Mouse (Mus musculus): ENCODE measurements at regions not wholly inside any gene's neighbourhood (a gene's known extent, or its start where the extent isn't known, plus 50 kb on each side); places are given as distances from the start of the nearest gene placed in this dataset.

DNA sequence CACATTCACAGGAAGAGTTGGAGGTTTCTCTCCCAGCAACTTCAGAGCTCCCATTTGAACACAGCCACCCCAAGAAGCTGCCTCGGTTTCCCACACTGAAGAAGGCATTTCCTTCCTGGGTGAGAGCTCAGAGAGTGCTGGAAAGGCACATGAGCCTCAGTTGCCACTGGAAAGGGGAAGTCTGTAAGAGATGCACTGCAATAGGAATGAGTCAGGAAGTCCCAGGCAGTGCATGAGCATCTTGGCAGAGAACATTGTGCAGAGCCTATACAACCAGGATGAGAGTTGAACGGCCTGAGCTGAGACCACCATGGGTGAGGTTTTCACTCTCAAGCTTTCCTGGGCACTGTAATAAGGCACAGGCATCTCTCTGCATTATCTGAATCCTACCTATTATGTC, 244.4 kb downstream of the Irs2 start:
- no peak overlapping the region for H3K4me3 ChIP-seq (ENCODE audit: low read depth, low read length)
- H3K4me1 ChIP-seq (ENCODE audit: control insufficient read depth, insufficient read depth, low read length): peaks cover 19% of the 10 kb centered on the region
- no peak overlapping the region for H3K9ac ChIP-seq (ENCODE audit: low read depth, low read length)
- no peak overlapping the region for H3K4me2 ChIP-seq (ENCODE audit: low read depth, low read length)
- H3K27ac ChIP-seq (replicated peaks; ENCODE audit: low read depth, low read length): no peak overlapping the region
- DNase-seq (ENCODE audit: low spot score): no peak
- ATAC-seq (ENCODE audit: low read depth): no peak
- H3K9me3 ChIP-seq (ENCODE audit: control insufficient read depth, low read length): no peaks in the 10 kb centered on the region
- WGBS: 82% methylated on average over 2 of the region's 2 CpGs
- no peaks in the 10 kb centered on the region for H3K36me3 ChIP-seq (ENCODE audit: control insufficient read depth, insufficient read depth, low read length)
- no peaks in the 10 kb centered on the region for H3K27me3 ChIP-seq (replicated peaks; ENCODE audit: control insufficient read depth, insufficient read depth, low read length)

DNA sequence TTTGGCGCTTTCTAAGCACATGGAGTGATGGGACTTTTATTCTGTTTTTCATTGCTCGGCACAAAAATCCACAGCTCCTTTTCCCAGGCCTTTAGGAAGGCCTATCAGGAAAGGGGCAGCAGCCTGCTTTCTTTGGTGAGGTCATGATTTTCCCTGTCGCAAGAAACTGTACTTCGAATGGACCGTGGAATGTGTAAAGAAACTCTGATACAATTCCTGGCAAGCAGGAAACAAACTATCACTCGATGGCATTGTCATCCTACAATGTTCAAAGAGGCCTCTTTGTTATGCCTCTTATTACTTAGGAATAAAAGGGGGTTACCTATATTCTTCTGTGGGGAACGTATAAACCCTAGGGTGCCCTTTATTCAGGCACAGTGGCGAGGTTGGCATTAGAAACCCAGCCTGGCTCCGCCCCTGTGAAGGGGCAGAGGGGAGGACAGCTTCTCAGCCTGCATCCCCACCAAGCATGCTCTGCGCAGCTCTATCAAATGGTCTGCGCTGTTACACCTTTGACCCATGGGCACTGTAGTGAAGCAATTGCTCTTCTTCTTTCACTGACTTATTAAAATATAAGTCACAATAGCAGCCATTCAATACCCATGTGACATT, 246.5 kb downstream of the Irs2 start:
- DNase-seq (ENCODE audit: low spot score): no peak
- 46% methylated on average over 11 of the region's 11 CpGs for WGBS
- Histone ChIP-seq H3K4me1 (ENCODE audit: control insufficient read depth, insufficient read depth, low read length) (peaks cover 19% of the 10 kb centered on the region), H3K27ac (replicated peaks; ENCODE audit: low read depth, low read length) (no peak overlapping the region), H3K27me3 (replicated peaks; ENCODE audit: control insufficient read depth, insufficient read depth, low read length) (no peaks in the 10 kb centered on the region), H3K9ac (ENCODE audit: low read depth, low read length) (no peak overlapping the region), H3K9me3 (ENCODE audit: control insufficient read depth, low read length) (no peaks in the 10 kb centered on the region), H3K4me3 (ENCODE audit: low read depth, low read length) (no peak overlapping the region), H3K4me2 (ENCODE audit: low read depth, low read length) (no peak overlapping the region), H3K36me3 (ENCODE audit: control insufficient read depth, insufficient read depth, low read length) (no peaks in the 10 kb centered on the region)
- ATAC-seq (ENCODE audit: low read depth): no peak

- Histone ChIP-seq H3K4me3 (ENCODE audit: low read depth, low read length) (no peak overlapping the region), H3K4me1 (ENCODE audit: control insufficient read depth, insufficient read depth, low read length) (peaks cover 19% of the 10 kb centered on the region), H3K27ac (replicated peaks; ENCODE audit: low read depth, low read length) (peak overlapping the region; percentile 80), H3K4me2 (ENCODE audit: low read depth, low read length) (peak overlapping the region; percentile 35), H3K9me3 (ENCODE audit: control insufficient read depth, low read length) (no peaks in the 10 kb centered on the region), H3K9ac (ENCODE audit: low read depth, low read length) (peak overlapping the region; percentile 50), H3K27me3 (replicated peaks; ENCODE audit: control insufficient read depth, insufficient read depth, low read length) (no peaks in the 10 kb centered on the region), H3K36me3 (ENCODE audit: control insufficient read depth, insufficient read depth, low read length) (no peaks in the 10 kb centered on the region)
- 7% methylated on average over 17 of the region's 17 CpGs for WGBS
- DNase-seq (ENCODE audit: low spot score) (peak; percentile 85), ATAC-seq (ENCODE audit: low read depth) (peak; percentile 89)
These were observed 247.2 kb downstream of the Irs2 start for GRCm38 (mm10) chr8:10760851-10761693.

GRCm38 (mm10) chr8:10760231-10760630, 248.0 kb downstream of the Irs2 start:
- no peaks in the 10 kb centered on the region for H3K9me3 ChIP-seq (ENCODE audit: control insufficient read depth, low read length)
- H3K4me1 ChIP-seq (ENCODE audit: control insufficient read depth, insufficient read depth, low read length): peaks cover 19% of the 10 kb centered on the region
- no peaks in the 10 kb centered on the region for H3K36me3 ChIP-seq (ENCODE audit: control insufficient read depth, insufficient read depth, low read length)
- 39% methylated on average over 6 of the region's 6 CpGs for WGBS
- no peak overlapping the region for H3K9ac ChIP-seq (ENCODE audit: low read depth, low read length)
- H3K4me3 ChIP-seq (ENCODE audit: low read depth, low read length): no peak overlapping the region
- peak; percentile 48 for DNase-seq (ENCODE audit: low spot score)
- peak overlapping the region; percentile 80 for H3K27ac ChIP-seq (replicated peaks; ENCODE audit: low read depth, low read length)
- no peak for ATAC-seq (ENCODE audit: low read depth)
- peak overlapping the region; percentile 35; the same call in 1 of the 2 replicates for H3K4me2 ChIP-seq (ENCODE audit: low read depth, low read length)
- H3K27me3 ChIP-seq (replicated peaks; ENCODE audit: control insufficient read depth, insufficient read depth, low read length): no peaks in the 10 kb centered on the region

DNA sequence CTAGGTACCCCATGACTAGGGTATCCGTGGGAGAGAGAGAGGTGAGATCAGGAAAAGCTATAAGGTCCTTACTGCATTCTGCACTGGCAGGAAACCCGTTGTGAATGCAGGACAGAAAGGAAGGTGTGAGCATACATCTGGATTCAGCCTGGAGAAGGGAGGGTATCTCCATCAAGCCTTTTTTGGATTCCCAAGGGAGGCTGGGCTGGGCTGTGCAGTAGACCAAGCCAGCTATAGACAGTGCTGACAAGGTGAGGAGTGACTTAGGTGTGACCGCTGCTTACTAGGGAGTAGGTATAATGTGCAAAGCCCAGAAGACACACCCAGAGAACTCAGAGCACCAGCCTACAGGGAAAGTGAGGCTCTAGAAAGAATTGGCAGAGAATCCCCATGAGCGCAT, 250.1 kb downstream of the Irs2 start:
- 88% methylated on average over 4 of the region's 4 CpGs for WGBS
- H3K9me3 ChIP-seq (ENCODE audit: control insufficient read depth, low read length): no peaks in the 10 kb centered on the region
- no peak overlapping the region for H3K4me3 ChIP-seq (ENCODE audit: low read depth, low read length)
- no peak for DNase-seq (ENCODE audit: low spot score)
- no peaks in the 10 kb centered on the region for H3K27me3 ChIP-seq (replicated peaks; ENCODE audit: control insufficient read depth, insufficient read depth, low read length)
- ATAC-seq (ENCODE audit: low read depth): no peak
- no peak overlapping the region for H3K27ac ChIP-seq (replicated peaks; ENCODE audit: low read depth, low read length)
- no peaks in the 10 kb centered on the region for H3K36me3 ChIP-seq (ENCODE audit: control insufficient read depth, insufficient read depth, low read length)
- peaks cover 19% of the 10 kb centered on the region for H3K4me1 ChIP-seq (ENCODE audit: control insufficient read depth, insufficient read depth, low read length)
- no peak overlapping the region for H3K4me2 ChIP-seq (ENCODE audit: low read depth, low read length)
- no peak overlapping the region for H3K9ac ChIP-seq (ENCODE audit: low read depth, low read length)

- Histone ChIP-seq H3K9ac (ENCODE audit: low read depth, low read length) (no peak overlapping the region), H3K9me3 (ENCODE audit: control insufficient read depth, low read length) (no peaks in the 10 kb centered on the region), H3K27ac (replicated peaks; ENCODE audit: low read depth, low read length) (no peak overlapping the region), H3K27me3 (replicated peaks; ENCODE audit: control insufficient read depth, insufficient read depth, low read length) (no peaks in the 10 kb centered on the region), H3K4me2 (ENCODE audit: low read depth, low read length) (no peak overlapping the region), H3K4me1 (ENCODE audit: control insufficient read depth, insufficient read depth, low read length) (peaks cover under 1% of the 10 kb centered on the region; the same call in 1 of the 2 replicates), H3K36me3 (ENCODE audit: control insufficient read depth, insufficient read depth, low read length) (no peaks in the 10 kb centered on the region), H3K4me3 (ENCODE audit: low read depth, low read length) (no peak overlapping the region)
- ATAC-seq (ENCODE audit: low read depth): no peak
- WGBS: 74% methylated on average over 4 of the region's 4 CpGs
- no peak for DNase-seq (ENCODE audit: low spot score)
These were observed 253.3 kb downstream of the Irs2 start for GRCm38 (mm10) chr8:10754986-10755308.

GRCm38 (mm10) chr8:10754232-10754985, 253.8 kb downstream of the Irs2 start:
- no peak overlapping the region for H3K4me2 ChIP-seq (ENCODE audit: low read depth, low read length)
- no peaks in the 10 kb centered on the region for H3K9me3 ChIP-seq (ENCODE audit: control insufficient read depth, low read length)
- DNase-seq (ENCODE audit: low spot score): no peak
- H3K27ac ChIP-seq (replicated peaks; ENCODE audit: low read depth, low read length): no peak overlapping the region
- no peaks in the 10 kb centered on the region for H3K36me3 ChIP-seq (ENCODE audit: control insufficient read depth, insufficient read depth, low read length)
- no peaks in the 10 kb centered on the region for H3K27me3 ChIP-seq (replicated peaks; ENCODE audit: control insufficient read depth, insufficient read depth, low read length)
- no peaks in the 10 kb centered on the region for H3K4me1 ChIP-seq (ENCODE audit: control insufficient read depth, insufficient read depth, low read length)
- no peak overlapping the region for H3K4me3 ChIP-seq (ENCODE audit: low read depth, low read length)
- 78% methylated on average over 13 of the region's 13 CpGs for WGBS
- ATAC-seq (ENCODE audit: low read depth): no peak
- no peak overlapping the region for H3K9ac ChIP-seq (ENCODE audit: low read depth, low read length)

- no peak for DNase-seq (ENCODE audit: low spot score)
- no peaks in the 10 kb centered on the region for H3K4me1 ChIP-seq (ENCODE audit: control insufficient read depth, insufficient read depth, low read length)
These were observed 255.2 kb downstream of the Irs2 start for GRCm38 (mm10) chr8:10753056-10753455.

More at GRCm38 (mm10) chr8:10753056-10753455, 255.2 kb downstream of the Irs2 start:
- Histone ChIP-seq H3K9me3 (ENCODE audit: control insufficient read depth, low read length) (no peaks in the 10 kb centered on the region), H3K9ac (ENCODE audit: low read depth, low read length) (no peak overlapping the region), H3K27me3 (replicated peaks; ENCODE audit: control insufficient read depth, insufficient read depth, low read length) (no peaks in the 10 kb centered on the region), H3K4me3 (ENCODE audit: low read depth, low read length) (no peak overlapping the region), H3K36me3 (ENCODE audit: control insufficient read depth, insufficient read depth, low read length) (no peaks in the 10 kb centered on the region), H3K4me2 (ENCODE audit: low read depth, low read length) (no peak overlapping the region), H3K27ac (replicated peaks; ENCODE audit: low read depth, low read length) (no peak overlapping the region)
- ATAC-seq (ENCODE audit: low read depth): no peak
- WGBS: 67% methylated on average over 6 of the region's 6 CpGs
